ENCODE assay signal across 23 mouse cellular contexts in the genomic region with DNA sequence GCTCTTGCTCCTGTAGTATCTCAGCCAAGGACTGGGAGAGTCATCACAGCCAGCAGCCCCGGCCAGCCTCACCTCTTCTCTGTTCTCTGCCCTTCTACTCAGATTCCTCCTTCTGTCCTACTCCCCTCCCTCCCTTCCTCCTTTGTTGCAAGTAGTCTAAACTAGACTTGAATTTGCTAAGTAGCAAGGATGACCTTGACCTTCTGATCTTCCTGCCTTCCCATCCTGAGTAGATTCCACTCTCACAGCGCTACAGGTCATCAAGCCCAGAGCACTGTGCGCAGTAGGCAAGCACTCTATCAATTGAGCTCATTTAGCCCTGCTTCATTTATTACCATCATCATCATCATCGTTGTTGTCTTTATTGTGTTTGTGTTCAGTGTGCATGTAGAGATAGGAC.
A peak's percentile ranks its signal among the peaks of the same experiment; 100 is the strongest.
DNase-seq lines count a peak whose midpoint lies in the region; ATAC-seq and TF ChIP-seq lines count a peak whose summit lies in the region.
"Had no signal": no experiment of that assay in that cellular context is flagged by ENCODE, and none has a peak within 500 bp of the region (broad histone marks: within the 10 kb centered on the region; RNA-seq: fewer than 3 reads in every experiment).

No protein-coding gene starts in this region.

- H3K4me3 ChIP-seq in kidney, adult 2 months (ENCODE audit: insufficient read depth, low read depth, low read length) = no peak overlapping the region
- H3K4me3 ChIP-seq in kidney, embryonic 14.5 days (ENCODE audit: low read length) = no peak overlapping the region
- no peak overlapping the region for H3K4me3 ChIP-seq in embryonic facial prominence, embryonic 10.5 days
- H3K4me3 ChIP-seq: embryonic facial prominence, embryonic 15.5 days; forebrain, embryonic 12.5 days; layer of hippocampus, adult 2 months; left cerebral cortex, adult 2 months; limb, embryonic 13.5 days; liver, embryonic 13.5 days; megakaryocyte, embryonic 14.5 days; midbrain, embryonic 12.5 days; myocyte; neural tube, embryonic 12.5 days had no signal

- no peaks in the 10 kb centered on the region for H3K9me3 ChIP-seq in kidney, embryonic 14.5 days (ENCODE audit: control insufficient read depth, low read length)
- no peaks in the 10 kb centered on the region for H3K9me3 ChIP-seq in embryonic facial prominence, embryonic 10.5 days
- H3K9me3 ChIP-seq: embryonic facial prominence, embryonic 15.5 days; forebrain, embryonic 12.5 days; limb, embryonic 13.5 days; liver, embryonic 13.5 days; midbrain, embryonic 12.5 days; neural tube, embryonic 12.5 days had no signal

- TF ChIP-seq POLR2A in kidney, adult 2 months (IDR thresholded peaks at IDR 0.05; ENCODE audit: low read depth, low read length) = no peak

- H3K36me3 ChIP-seq in kidney, adult 2 months (ENCODE audit: control insufficient read depth, insufficient read depth, low read length) = no peaks in the 10 kb centered on the region; the same call in 1 of the 2 replicates
- H3K36me3 ChIP-seq in kidney, embryonic 14.5 days (ENCODE audit: control insufficient read depth, insufficient read depth, low read length) = no peaks in the 10 kb centered on the region
- 0 out of 2 replicates have a peak, but pooled peaks cover 3% of the 10 kb centered on the region for H3K36me3 ChIP-seq in embryonic facial prominence, embryonic 10.5 days (replicated peaks)
- H3K36me3 ChIP-seq: embryonic facial prominence, embryonic 15.5 days; forebrain, embryonic 12.5 days; limb, embryonic 13.5 days; liver, embryonic 13.5 days; midbrain, embryonic 12.5 days; neural tube, embryonic 12.5 days had no signal

- peaks cover 25% of the 10 kb centered on the region for H3K4me1 ChIP-seq in kidney, adult 2 months (ENCODE audit: control insufficient read depth, insufficient read depth, low read length)
- no peaks in the 10 kb centered on the region for H3K4me1 ChIP-seq in kidney, embryonic 14.5 days (ENCODE audit: control insufficient read depth, insufficient read depth, low read length)
- no peaks in the 10 kb centered on the region for H3K4me1 ChIP-seq in embryonic facial prominence, embryonic 10.5 days
- H3K4me1 ChIP-seq: embryonic facial prominence, embryonic 15.5 days; forebrain, embryonic 12.5 days; limb, embryonic 13.5 days; midbrain, embryonic 12.5 days; neural tube, embryonic 12.5 days had no signal

- no peak overlapping the region for H3K4me2 ChIP-seq in kidney, embryonic 14.5 days (replicated peaks; ENCODE audit: low read depth, low read length)
- H3K4me2 ChIP-seq: embryonic facial prominence, embryonic 15.5 days; forebrain, embryonic 12.5 days; limb, embryonic 13.5 days; liver, embryonic 13.5 days; midbrain, embryonic 12.5 days; neural tube, embryonic 12.5 days had no signal

- peak overlapping the region; percentile 91 for H3K27ac ChIP-seq in kidney, adult 2 months (ENCODE audit: insufficient read depth, low read depth, low read length)
- H3K27ac ChIP-seq in kidney, embryonic 14.5 days (ENCODE audit: low read depth, low read length) = no peak overlapping the region
- no peak overlapping the region for H3K27ac ChIP-seq in embryonic facial prominence, embryonic 10.5 days (replicated peaks)
- H3K27ac ChIP-seq: embryonic facial prominence, embryonic 15.5 days; forebrain, embryonic 12.5 days; layer of hippocampus, adult 2 months; left cerebral cortex, adult 2 months; limb, embryonic 13.5 days; liver, embryonic 13.5 days; midbrain, embryonic 12.5 days; neural tube, embryonic 12.5 days had no signal

- DNase-seq in adrenal gland, postnatal 14 days = peak; percentile 48
- no peak for DNase-seq in adrenal gland, postnatal 4 days (ENCODE audit: low spot score in 2 of 2)
- peak; percentile 44 for DNase-seq in kidney, adult 2 months
- DNase-seq in 416B (ENCODE audit: low read depth) (peak; percentile 22), R1 (ENCODE audit: low read depth, low spot score) (peak; percentile 96)
- DNase-seq in embryonic facial prominence, embryonic 10.5 days (ENCODE audit: low spot score) = no peak
- DNase-seq: liver, embryonic 13.5 days; lung, adult 18-20 months; lung, postnatal 4 days; right cerebral cortex, adult 18-20 months had no signal

- H3K9ac ChIP-seq in kidney, embryonic 14.5 days (ENCODE audit: low read depth, low read length) = no peak overlapping the region
- H3K9ac ChIP-seq: embryonic facial prominence, embryonic 15.5 days; forebrain, embryonic 12.5 days; forebrain, postnatal 0 days; limb, embryonic 13.5 days; liver, embryonic 13.5 days; midbrain, embryonic 12.5 days; neural tube, embryonic 12.5 days had no signal

- ATAC-seq in kidney, embryonic 14.5 days (ENCODE audit: low FRiP score, low TSS enrichment) = no peak
- ATAC-seq: forebrain, postnatal 0 days; intestine, embryonic 16.5 days; lung, postnatal 0 days had no signal

- WGBS in kidney, adult 2 months = 58% methylated on average over 4 of the region's 4 CpGs
- 78% methylated on average over 4 of the region's 4 CpGs for WGBS in kidney, embryonic 14.5 days
- WGBS in embryonic facial prominence, embryonic 10.5 days = 89% methylated on average over 4 of the region's 4 CpGs

- no peaks in the 10 kb centered on the region for H3K27me3 ChIP-seq in kidney, adult 2 months (replicated peaks; ENCODE audit: control insufficient read depth, insufficient read depth, low read length)
- no peaks in the 10 kb centered on the region for H3K27me3 ChIP-seq in kidney, embryonic 14.5 days (ENCODE audit: control insufficient read depth, insufficient read depth, low read length)
- H3K27me3 ChIP-seq in embryonic facial prominence, embryonic 10.5 days (replicated peaks; ENCODE audit: low read depth, poor library complexity, severe bottlenecking) = no peaks in the 10 kb centered on the region
- H3K27me3 ChIP-seq: embryonic facial prominence, embryonic 15.5 days; forebrain, embryonic 12.5 days; limb, embryonic 13.5 days; liver, embryonic 13.5 days; midbrain, embryonic 12.5 days; neural tube, embryonic 12.5 days had no signal

- TF ChIP-seq CTCF in kidney, adult 2 months (conservative IDR thresholded peaks at IDR 0.05; ENCODE audit: insufficient read depth, insufficient read length, low read depth, low read length) = no peak

Comparison
In these comparisons a context has a peak if more than half of its experiments do, and no peak if none do; other contexts are left out.
1. DNase-seq: peak in adrenal gland, postnatal 14 days (single experiment), kidney, adult 2 months (single experiment), 416B (single experiment) and R1 (single experiment); none in adrenal gland, postnatal 4 days (0 of 2) and embryonic facial prominence, embryonic 10.5 days (single experiment).